Mouse (Mus musculus): ENCODE measurements around the gene Slc22a17.

- TF ChIP-seq CTCF (IDR thresholded peaks at IDR 0.05; ENCODE audit: extremely low read depth, insufficient read length, insufficient replicate concordance, low read depth, low read length): no peak
- TF ChIP-seq POLR2A (IDR thresholded peaks at IDR 0.05; ENCODE audit: low read depth, low read length): no peak
Measured at GRCm38 (mm10) chr14:54937361-54938182, 24.6 kb upstream of the Slc22a17 start.
